Mouse (Mus musculus): ENCODE data around the gene Slc29a3. TPM values are rescaled to one million over a fixed set of nuclear protein-coding genes. Genes with fewer than 3 reads are reported as not detected.

Gene Slc29a3
- polyA plus RNA-seq, 1 experiment from 2014 or later = 4.3 TPM

DNA sequence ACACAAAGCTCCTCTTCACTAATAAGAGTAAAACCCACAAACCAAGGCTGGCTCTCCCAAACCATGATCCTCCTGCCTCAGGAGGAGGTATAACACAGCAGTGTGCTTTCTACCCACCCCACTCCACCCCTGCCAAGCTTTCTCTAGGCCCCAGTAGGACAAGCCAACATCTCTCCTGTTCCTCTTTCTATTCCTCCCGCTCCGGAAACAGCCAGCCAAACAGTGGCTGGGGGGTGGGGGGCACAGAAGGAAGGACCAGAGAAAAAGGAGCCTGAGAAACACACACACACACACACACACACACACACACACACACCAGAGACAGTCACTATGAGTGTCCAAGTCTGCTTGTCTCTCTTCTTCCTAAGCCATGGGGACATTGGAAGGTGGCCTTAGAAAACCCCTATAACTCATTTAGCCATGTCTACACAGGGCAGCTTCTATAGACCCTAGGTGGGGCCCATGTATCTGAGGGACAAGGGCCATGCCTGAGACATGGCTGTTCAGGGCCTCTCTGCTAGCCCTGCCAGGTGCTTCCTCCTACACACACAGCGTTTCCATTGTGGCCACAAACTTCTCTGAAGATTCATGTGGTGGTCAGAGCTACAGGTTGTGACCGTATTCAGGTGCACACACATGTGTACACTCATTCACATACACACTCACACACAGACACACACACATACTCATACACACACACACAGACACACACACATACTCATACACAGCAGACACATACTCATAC is 12.8 kb downstream of the Slc29a3 start:
- ATAC-seq (replicated peaks; ENCODE audit: low FRiP score) = no peak
- no peak overlapping the region for H3K27ac ChIP-seq (ENCODE audit: low read depth, low read length)
- no peak for DNase-seq (ENCODE audit: low spot score)
- H3K4me1 ChIP-seq (replicated peaks; ENCODE audit: control insufficient read depth, insufficient read depth, low read length) = no peaks in the 10 kb centered on the region
- H3K4me3 ChIP-seq (ENCODE audit: low read depth, low read length) = no peak overlapping the region
- no peak overlapping the region for H3K4me2 ChIP-seq
- H3K9ac ChIP-seq (ENCODE audit: low read depth, low read length) = no peak overlapping the region
- H3K9me3 ChIP-seq (ENCODE audit: control insufficient read depth, low read length) = no peaks in the 10 kb centered on the region
- WGBS = 73% methylated on average over 4 of the region's 4 CpGs
- no peaks in the 10 kb centered on the region for H3K36me3 ChIP-seq (ENCODE audit: control insufficient read depth, insufficient read depth, low read length)
- no peaks in the 10 kb centered on the region for H3K27me3 ChIP-seq (replicated peaks; ENCODE audit: control insufficient read depth, insufficient read depth, low read length)

DNA sequence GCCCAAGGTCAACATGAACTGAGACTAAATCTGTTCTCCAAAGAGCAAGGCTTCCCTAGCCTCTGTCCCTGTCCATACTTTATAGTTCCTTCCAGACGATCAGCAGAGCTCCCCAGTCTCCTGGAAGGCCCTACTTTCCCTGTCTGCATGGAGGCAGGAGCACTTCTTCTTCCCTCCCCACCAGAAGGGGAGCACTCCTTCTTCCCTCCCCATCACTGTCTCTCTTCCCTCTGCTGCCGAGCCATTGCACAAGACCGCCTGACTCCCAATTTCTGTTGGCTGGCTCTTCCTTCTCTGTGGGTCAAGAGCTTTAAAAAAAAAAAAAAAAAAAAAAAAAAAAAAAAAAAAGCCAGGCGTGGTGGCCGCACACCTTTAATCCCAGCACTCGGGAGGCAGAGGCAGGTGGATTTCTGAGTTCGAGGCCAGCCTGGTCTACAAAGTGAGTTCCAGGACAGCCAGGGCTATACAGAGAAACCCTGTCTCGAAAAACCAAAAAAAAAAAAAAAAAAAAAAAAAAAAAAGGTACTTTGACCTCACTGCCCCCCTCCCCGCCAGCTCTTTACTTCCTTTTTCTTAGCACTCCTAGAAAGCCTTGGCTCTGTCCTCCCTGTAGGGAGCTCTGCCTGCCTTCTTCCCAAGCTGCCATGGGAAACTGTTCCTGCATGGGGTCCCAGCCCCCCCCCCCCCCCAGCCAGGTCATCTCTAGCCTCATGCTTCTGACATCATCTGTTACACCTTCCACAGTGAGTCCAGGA is 14.5 kb downstream of the Slc29a3 start:
- Histone ChIP-seq H3K9ac (ENCODE audit: low read depth, low read length) (no peak overlapping the region), H3K36me3 (ENCODE audit: control insufficient read depth, insufficient read depth, low read length) (no peaks in the 10 kb centered on the region), H3K9me3 (ENCODE audit: control insufficient read depth, low read length) (no peaks in the 10 kb centered on the region), H3K27me3 (replicated peaks; ENCODE audit: control insufficient read depth, insufficient read depth, low read length) (no peaks in the 10 kb centered on the region), H3K4me1 (replicated peaks; ENCODE audit: control insufficient read depth, insufficient read depth, low read length) (0 out of 2 replicates have a peak, but pooled peaks cover 4% of the 10 kb centered on the region), H3K4me2 (no peak overlapping the region), H3K4me3 (ENCODE audit: low read depth, low read length) (no peak overlapping the region), H3K27ac (ENCODE audit: low read depth, low read length) (no peak overlapping the region)
- 60% methylated on average over 6 of the region's 9 CpGs for WGBS
- no peak for DNase-seq (ENCODE audit: low spot score)
- no peak for ATAC-seq (replicated peaks; ENCODE audit: low FRiP score)

DNA sequence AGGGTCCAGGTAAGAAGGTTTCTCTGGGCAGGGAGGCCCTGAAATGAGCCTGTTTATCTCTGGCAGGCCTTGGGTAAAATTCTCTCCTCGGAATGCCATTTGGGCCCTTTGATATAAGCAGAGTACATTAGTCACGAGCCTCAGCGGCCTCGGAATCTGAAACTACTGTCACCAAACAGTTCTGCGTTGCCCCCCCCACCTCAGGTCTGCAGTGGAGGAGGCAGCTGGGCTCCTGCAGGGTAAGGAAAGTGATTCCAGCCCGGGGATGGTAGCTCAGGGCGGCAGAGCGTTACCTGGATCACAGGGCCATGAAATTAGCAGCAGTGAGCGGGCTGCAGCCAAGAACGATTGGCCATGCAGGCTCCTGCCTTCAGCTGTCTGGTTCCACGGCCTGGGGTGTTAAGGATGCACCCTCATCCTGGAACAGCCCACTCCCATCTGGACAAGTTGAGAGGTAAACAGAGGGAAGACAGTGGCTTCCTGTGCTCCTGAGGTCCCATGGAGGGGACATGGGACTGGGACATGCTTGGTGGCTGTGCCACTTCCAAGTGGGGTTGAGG is 15.3 kb downstream of the Slc29a3 start:
- 78% methylated on average over 11 of the region's 11 CpGs for WGBS
- Histone ChIP-seq H3K27me3 (replicated peaks; ENCODE audit: control insufficient read depth, insufficient read depth, low read length) (no peaks in the 10 kb centered on the region), H3K4me2 (no peak overlapping the region), H3K36me3 (ENCODE audit: control insufficient read depth, insufficient read depth, low read length) (no peaks in the 10 kb centered on the region), H3K4me1 (replicated peaks; ENCODE audit: control insufficient read depth, insufficient read depth, low read length) (0 out of 2 replicates have a peak, but pooled peaks cover 4% of the 10 kb centered on the region), H3K4me3 (ENCODE audit: low read depth, low read length) (no peak overlapping the region), H3K27ac (ENCODE audit: low read depth, low read length) (no peak overlapping the region), H3K9ac (ENCODE audit: low read depth, low read length) (no peak overlapping the region), H3K9me3 (ENCODE audit: control insufficient read depth, low read length) (no peaks in the 10 kb centered on the region)
- no peak for DNase-seq (ENCODE audit: low spot score)
- ATAC-seq (replicated peaks; ENCODE audit: low FRiP score) = no peak

DNA sequence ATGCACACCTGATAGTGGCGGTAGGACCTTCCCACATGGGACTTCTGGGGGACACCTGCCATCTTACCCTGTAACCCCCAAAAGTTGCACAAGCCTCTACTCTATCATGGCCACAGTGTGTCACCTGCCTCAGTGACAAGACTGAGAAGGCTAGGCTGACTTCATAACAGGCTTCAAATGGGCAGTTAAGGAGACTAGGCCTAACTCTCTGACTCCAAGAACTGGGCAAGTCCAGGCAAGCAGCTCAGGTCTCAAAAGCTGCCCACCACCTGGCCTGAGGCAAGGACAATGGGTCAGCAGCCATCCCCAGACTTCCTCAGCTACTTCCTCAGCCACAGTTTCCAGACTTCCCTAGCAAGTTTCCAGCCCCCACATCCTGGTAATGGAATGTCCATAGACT is 16.9 kb downstream of the Slc29a3 start:
- no peaks in the 10 kb centered on the region for H3K36me3 ChIP-seq (ENCODE audit: control insufficient read depth, insufficient read depth, low read length)
- ATAC-seq (replicated peaks; ENCODE audit: low FRiP score) (no peak), DNase-seq (ENCODE audit: low spot score) (no peak)
- H3K27me3 ChIP-seq (replicated peaks; ENCODE audit: control insufficient read depth, insufficient read depth, low read length) = no peaks in the 10 kb centered on the region
- WGBS = 88% methylated on average over 1 of the region's 1 CpGs
- no peak overlapping the region for H3K27ac ChIP-seq (ENCODE audit: low read depth, low read length)
- H3K4me2 ChIP-seq = no peak overlapping the region
- H3K9me3 ChIP-seq (ENCODE audit: control insufficient read depth, low read length) = no peaks in the 10 kb centered on the region
- H3K4me1 ChIP-seq (replicated peaks; ENCODE audit: control insufficient read depth, insufficient read depth, low read length) = 0 out of 2 replicates have a peak, but pooled peaks cover 4% of the 10 kb centered on the region
- no peak overlapping the region for H3K4me3 ChIP-seq (ENCODE audit: low read depth, low read length)
- H3K9ac ChIP-seq (ENCODE audit: low read depth, low read length) = no peak overlapping the region

GRCm38 (mm10) chr10:60733471-60733870 is 19.1 kb downstream of the Slc29a3 start:
- 75% methylated on average over 8 of the region's 8 CpGs for WGBS
- ATAC-seq (replicated peaks; ENCODE audit: low FRiP score) = no peak
- DNase-seq (ENCODE audit: low spot score) = no peak

GRCm38 (mm10) chr10:60732397-60732861 is 20.2 kb downstream of the Slc29a3 start:
- no peak overlapping the region for H3K27ac ChIP-seq (ENCODE audit: low read depth, low read length)
- H3K27me3 ChIP-seq (replicated peaks; ENCODE audit: control insufficient read depth, insufficient read depth, low read length) = no peaks in the 10 kb centered on the region
- H3K9ac ChIP-seq (ENCODE audit: low read depth, low read length) = no peak overlapping the region
- no peak for DNase-seq (ENCODE audit: low spot score)
- no peaks in the 10 kb centered on the region for H3K36me3 ChIP-seq (ENCODE audit: control insufficient read depth, insufficient read depth, low read length)
- H3K9me3 ChIP-seq (ENCODE audit: control insufficient read depth, low read length) = no peaks in the 10 kb centered on the region
- no peak overlapping the region for H3K4me2 ChIP-seq
- 54% methylated on average over 2 of the region's 2 CpGs for WGBS
- H3K4me3 ChIP-seq (ENCODE audit: low read depth, low read length) = no peak overlapping the region
- no peak for ATAC-seq (replicated peaks; ENCODE audit: low FRiP score)
- H3K4me1 ChIP-seq (replicated peaks; ENCODE audit: control insufficient read depth, insufficient read depth, low read length) = peaks cover 7% of the 10 kb centered on the region; the same call in 1 of the 2 replicates

More at GRCm38 (mm10) chr10:60733471-60733870, 19.1 kb downstream of the Slc29a3 start:
- Histone ChIP-seq H3K36me3 (ENCODE audit: control insufficient read depth, insufficient read depth, low read length) (no peaks in the 10 kb centered on the region), H3K4me3 (ENCODE audit: low read depth, low read length) (no peak overlapping the region), H3K27me3 (replicated peaks; ENCODE audit: control insufficient read depth, insufficient read depth, low read length) (no peaks in the 10 kb centered on the region), H3K4me1 (replicated peaks; ENCODE audit: control insufficient read depth, insufficient read depth, low read length) (peaks cover 7% of the 10 kb centered on the region; the same call in 1 of the 2 replicates), H3K9ac (ENCODE audit: low read depth, low read length) (no peak overlapping the region), H3K27ac (ENCODE audit: low read depth, low read length) (no peak overlapping the region), H3K9me3 (ENCODE audit: control insufficient read depth, low read length) (no peaks in the 10 kb centered on the region), H3K4me2 (no peak overlapping the region)

- DNase-seq (ENCODE audit: low spot score) (no peak), ATAC-seq (replicated peaks; ENCODE audit: low FRiP score) (no peak)
- Histone ChIP-seq H3K4me1 (replicated peaks; ENCODE audit: control insufficient read depth, insufficient read depth, low read length) (peaks cover 7% of the 10 kb centered on the region; the same call in 1 of the 2 replicates), H3K4me2 (no peak overlapping the region), H3K36me3 (ENCODE audit: control insufficient read depth, insufficient read depth, low read length) (no peaks in the 10 kb centered on the region), H3K9me3 (ENCODE audit: control insufficient read depth, low read length) (no peaks in the 10 kb centered on the region), H3K27me3 (replicated peaks; ENCODE audit: control insufficient read depth, insufficient read depth, low read length) (no peaks in the 10 kb centered on the region), H3K27ac (ENCODE audit: low read depth, low read length) (no peak overlapping the region), H3K4me3 (ENCODE audit: low read depth, low read length) (no peak overlapping the region), H3K9ac (ENCODE audit: low read depth, low read length) (no peak overlapping the region)
- WGBS = 43% methylated on average over 5 of the region's 5 CpGs
Measured at GRCm38 (mm10) chr10:60731742-60732141, 20.9 kb downstream of the Slc29a3 start.

GRCm38 (mm10) chr10:60727301-60727700 is 25.3 kb downstream of the Slc29a3 start:
- no peak overlapping the region for H3K9ac ChIP-seq (ENCODE audit: low read depth, low read length)
- DNase-seq (ENCODE audit: low spot score) (no peak), ATAC-seq (replicated peaks; ENCODE audit: low FRiP score) (no peak)
- H3K36me3 ChIP-seq (ENCODE audit: control insufficient read depth, insufficient read depth, low read length) = no peaks in the 10 kb centered on the region; the same call in 1 of the 2 replicates
- WGBS = 47% methylated on average over 5 of the region's 5 CpGs
- no peak overlapping the region for H3K4me2 ChIP-seq
- H3K27me3 ChIP-seq (replicated peaks; ENCODE audit: control insufficient read depth, insufficient read depth, low read length) = no peaks in the 10 kb centered on the region
- H3K27ac ChIP-seq (ENCODE audit: low read depth, low read length) = no peak overlapping the region
- no peaks in the 10 kb centered on the region for H3K9me3 ChIP-seq (ENCODE audit: control insufficient read depth, low read length)
- no peak overlapping the region for H3K4me3 ChIP-seq (ENCODE audit: low read depth, low read length)
- H3K4me1 ChIP-seq (replicated peaks; ENCODE audit: control insufficient read depth, insufficient read depth, low read length) = peaks cover 3% of the 10 kb centered on the region; the same call in 1 of the 2 replicates
